Mouse (Mus musculus): ENCODE measurements around the gene Rgs7. TPM values are rescaled to one million over a fixed set of nuclear protein-coding genes. Genes with fewer than 3 reads are reported as not detected.

The Rgs7 gene
- polyA plus RNA-seq, 1 experiment from 2014 or later, result 9.2 TPM

- no peak overlapping the region for H3K27ac ChIP-seq
- H3K27me3 ChIP-seq, result no peaks in the 10 kb centered on the region
- H3K4me3 ChIP-seq, result no peak overlapping the region
- H3K36me3 ChIP-seq (ENCODE audit: poor library complexity, severe bottlenecking), result no peaks in the 10 kb centered on the region
- 74% methylated on average over 4 of the region's 4 CpGs for WGBS
- H3K9ac ChIP-seq, result no peak overlapping the region
- peak; percentile 51; the same call in 1 of the 2 replicates for ATAC-seq
- H3K4me2 ChIP-seq, result no peak overlapping the region
- no peaks in the 10 kb centered on the region for H3K9me3 ChIP-seq (replicated peaks)
- no peaks in the 10 kb centered on the region for H3K4me1 ChIP-seq
Measured at GRCm38 (mm10) chr1:175118904-175119555, 373.3 kb downstream of the Rgs7 start.

- Histone ChIP-seq H3K4me3 (no peak overlapping the region), H3K9ac (no peak overlapping the region), H3K4me1 (peaks cover 10% of the 10 kb centered on the region), H3K4me2 (no peak overlapping the region), H3K27me3 (no peaks in the 10 kb centered on the region), H3K36me3 (ENCODE audit: poor library complexity, severe bottlenecking) (no peaks in the 10 kb centered on the region), H3K27ac (no peak overlapping the region), H3K9me3 (replicated peaks) (no peaks in the 10 kb centered on the region)
- WGBS, result 87% methylated on average over 1 of the region's 1 CpGs
- no peak for ATAC-seq
Measured at GRCm38 (mm10) chr1:175108270-175108860, 383.9 kb downstream of the Rgs7 start.

DNA sequence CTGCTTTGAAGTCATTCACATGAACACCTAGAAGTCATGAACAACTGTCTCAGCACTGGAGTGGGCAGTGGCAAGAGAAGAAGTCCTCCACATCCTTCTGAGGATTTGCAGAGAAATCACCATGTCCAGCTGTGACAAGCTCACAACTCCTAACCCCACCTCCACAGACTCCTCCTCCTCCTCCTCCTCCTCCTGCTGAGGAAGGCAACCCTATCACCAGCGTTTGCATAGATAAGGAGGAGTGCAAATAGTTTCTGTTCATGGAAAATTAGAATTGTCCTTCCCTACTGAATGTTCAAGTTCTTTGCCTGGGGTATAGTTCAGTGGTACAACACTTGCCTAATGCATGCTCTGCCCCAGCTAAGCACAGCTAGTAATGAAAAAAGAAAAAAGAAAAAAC lies 386.0 kb downstream of the Rgs7 start:
- Histone ChIP-seq H3K36me3 (ENCODE audit: poor library complexity, severe bottlenecking) (no peaks in the 10 kb centered on the region), H3K4me3 (no peak overlapping the region), H3K9ac (no peak overlapping the region), H3K27ac (no peak overlapping the region), H3K4me2 (no peak overlapping the region), H3K4me1 (peaks cover 10% of the 10 kb centered on the region), H3K27me3 (no peaks in the 10 kb centered on the region), H3K9me3 (replicated peaks) (no peaks in the 10 kb centered on the region)
- WGBS, result 29% methylated on average over 1 of the region's 1 CpGs
- no peak for ATAC-seq

DNA sequence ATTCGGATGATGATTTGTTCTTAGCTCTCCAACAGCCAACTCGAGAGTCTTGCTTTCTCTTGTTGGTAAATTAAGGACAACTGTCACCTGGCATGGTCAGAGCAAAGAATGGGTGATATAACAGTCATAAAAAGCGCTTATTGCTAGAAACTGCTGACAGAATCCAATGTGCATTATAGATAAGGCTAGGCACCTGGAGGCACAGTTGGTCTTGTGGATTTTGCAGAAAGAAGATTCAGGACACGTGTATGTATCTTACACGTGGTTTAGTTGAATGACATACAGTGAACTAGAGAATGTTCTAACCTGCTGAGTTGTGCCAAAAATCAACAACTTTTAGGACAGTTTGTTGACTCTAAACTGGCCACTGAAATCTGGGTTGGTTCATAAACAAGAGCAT lies 386.9 kb downstream of the Rgs7 start:
- H3K4me3 ChIP-seq, result no peak overlapping the region
- no peaks in the 10 kb centered on the region for H3K27me3 ChIP-seq
- WGBS, result 86% methylated on average over 5 of the region's 5 CpGs
- H3K9me3 ChIP-seq (replicated peaks), result no peaks in the 10 kb centered on the region
- H3K27ac ChIP-seq, result no peak overlapping the region
- no peaks in the 10 kb centered on the region for H3K36me3 ChIP-seq (ENCODE audit: poor library complexity, severe bottlenecking)
- ATAC-seq, result no peak
- no peak overlapping the region for H3K4me2 ChIP-seq
- no peak overlapping the region for H3K9ac ChIP-seq
- H3K4me1 ChIP-seq, result peaks cover 10% of the 10 kb centered on the region

DNA sequence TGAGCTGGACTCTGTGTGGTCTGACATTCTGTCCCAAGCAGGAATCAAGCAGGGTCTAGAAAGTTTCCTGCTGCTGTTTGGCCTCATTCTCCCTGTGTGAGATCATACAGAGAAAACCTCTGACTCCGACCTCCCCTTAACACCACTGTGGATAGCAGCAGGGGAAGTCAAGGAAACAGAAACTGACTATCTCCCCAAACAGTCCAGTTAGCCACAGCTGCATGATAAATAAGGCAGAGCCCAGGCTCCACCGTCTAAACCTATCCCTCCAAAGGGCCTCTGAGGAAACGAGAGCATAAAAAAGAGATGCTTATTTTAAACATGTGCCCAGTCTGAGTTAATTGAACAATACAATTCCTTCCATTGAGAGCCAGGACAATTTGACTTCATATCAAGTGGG lies 395.3 kb downstream of the Rgs7 start:
- 42% methylated on average over 3 of the region's 3 CpGs for WGBS
- Histone ChIP-seq H3K9me3 (replicated peaks) (no peaks in the 10 kb centered on the region), H3K27ac (no peak overlapping the region), H3K9ac (no peak overlapping the region), H3K4me2 (no peak overlapping the region), H3K4me3 (no peak overlapping the region), H3K36me3 (ENCODE audit: poor library complexity, severe bottlenecking) (no peaks in the 10 kb centered on the region), H3K27me3 (no peaks in the 10 kb centered on the region), H3K4me1 (no peaks in the 10 kb centered on the region)
- no peak for ATAC-seq

DNA sequence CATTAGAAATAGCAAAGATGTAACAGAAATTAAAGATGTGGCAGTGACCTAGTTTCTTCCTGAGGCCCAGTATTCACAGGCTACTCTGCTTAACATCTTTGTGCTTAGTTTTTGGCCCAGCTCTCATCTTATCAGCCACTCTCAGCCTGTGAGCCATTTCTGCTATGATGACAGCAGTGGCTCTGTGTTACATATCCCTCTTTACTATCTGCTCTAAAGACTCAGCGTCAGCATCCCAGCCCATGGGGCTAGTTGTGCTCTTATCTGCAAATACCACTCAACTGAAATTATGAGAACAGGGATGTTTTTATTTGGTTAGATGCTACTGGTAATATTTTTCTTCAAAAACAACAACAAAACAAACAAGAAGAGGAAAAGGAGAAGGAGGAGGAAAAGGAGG lies 410.2 kb downstream of the Rgs7 start:
- H3K27me3 ChIP-seq, result no peaks in the 10 kb centered on the region
- no peaks in the 10 kb centered on the region for H3K4me1 ChIP-seq
- H3K9me3 ChIP-seq (replicated peaks), result no peaks in the 10 kb centered on the region
- no peak overlapping the region for H3K9ac ChIP-seq
- H3K36me3 ChIP-seq (ENCODE audit: poor library complexity, severe bottlenecking), result no peaks in the 10 kb centered on the region
- WGBS, result 88% methylated on average over 1 of the region's 1 CpGs
- no peak overlapping the region for H3K4me3 ChIP-seq
- no peak overlapping the region for H3K4me2 ChIP-seq
- no peak for ATAC-seq
- H3K27ac ChIP-seq, result no peak overlapping the region

DNA sequence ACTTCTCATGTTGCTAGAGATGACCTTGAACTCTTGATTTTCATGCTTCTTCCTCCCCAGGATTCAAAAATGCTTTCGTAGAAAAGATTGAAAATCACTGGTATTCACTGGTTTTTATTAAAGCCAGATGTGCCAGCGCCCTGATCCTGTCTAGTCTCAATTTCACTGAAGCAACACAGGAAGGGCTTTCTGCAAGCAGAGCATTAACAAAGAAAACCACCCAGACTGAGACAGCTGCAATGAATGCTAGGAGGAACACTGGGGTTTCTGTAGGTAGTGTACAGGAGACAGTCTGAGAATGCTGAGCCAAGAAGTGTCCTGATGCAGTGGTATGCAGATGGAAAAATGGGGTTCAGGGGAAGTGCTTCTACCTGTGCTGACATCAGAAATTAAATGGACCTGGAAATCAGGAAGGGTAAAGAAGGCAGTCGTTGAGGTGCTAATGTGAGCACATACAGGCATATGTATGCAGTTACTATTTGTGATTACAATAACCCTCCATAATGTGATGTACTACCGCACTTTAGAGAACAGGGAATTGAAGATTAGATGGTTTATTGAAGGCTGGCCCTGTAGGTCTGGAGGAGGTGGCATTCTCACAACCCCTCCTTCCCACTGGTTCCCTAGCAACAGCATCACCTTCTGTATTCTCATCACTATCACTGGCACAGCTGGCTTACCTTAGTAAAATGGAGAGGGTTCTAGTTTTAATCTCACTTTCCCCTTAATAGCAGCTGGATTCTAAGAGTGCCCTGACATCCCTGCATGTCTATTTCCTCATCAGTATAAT lies 412.3 kb downstream of the Rgs7 start:
- Histone ChIP-seq H3K9me3 (replicated peaks) (no peaks in the 10 kb centered on the region), H3K36me3 (ENCODE audit: poor library complexity, severe bottlenecking) (no peaks in the 10 kb centered on the region), H3K4me2 (no peak overlapping the region), H3K27me3 (no peaks in the 10 kb centered on the region), H3K27ac (no peak overlapping the region), H3K4me1 (no peaks in the 10 kb centered on the region), H3K9ac (no peak overlapping the region), H3K4me3 (no peak overlapping the region)
- 0 out of 2 replicates have a peak, but pooled peaks have one; percentile 36 for ATAC-seq
- 90% methylated on average over 4 of the region's 4 CpGs for WGBS

- Histone ChIP-seq H3K36me3 (ENCODE audit: poor library complexity, severe bottlenecking) (no peaks in the 10 kb centered on the region), H3K9me3 (replicated peaks) (no peaks in the 10 kb centered on the region), H3K27me3 (no peaks in the 10 kb centered on the region), H3K4me3 (no peak overlapping the region), H3K4me1 (no peaks in the 10 kb centered on the region), H3K9ac (no peak overlapping the region), H3K4me2 (no peak overlapping the region), H3K27ac (no peak overlapping the region)
- no peak for ATAC-seq
- WGBS, result 93% methylated on average over 1 of the region's 1 CpGs
Measured at GRCm38 (mm10) chr1:175073500-175074232, 418.6 kb downstream of the Rgs7 start.

- no peaks in the 10 kb centered on the region for H3K4me1 ChIP-seq
- no peaks in the 10 kb centered on the region for H3K36me3 ChIP-seq (ENCODE audit: poor library complexity, severe bottlenecking)
- no peak for ATAC-seq
- H3K27ac ChIP-seq, result no peak overlapping the region
- no peaks in the 10 kb centered on the region for H3K9me3 ChIP-seq (replicated peaks)
- 74% methylated on average over 4 of the region's 4 CpGs for WGBS
- no peak overlapping the region for H3K4me3 ChIP-seq
- H3K27me3 ChIP-seq, result no peaks in the 10 kb centered on the region
- no peak overlapping the region for H3K4me2 ChIP-seq
- no peak overlapping the region for H3K9ac ChIP-seq
Measured at GRCm38 (mm10) chr1:175069758-175070290, 422.5 kb downstream of the Rgs7 start.

DNA sequence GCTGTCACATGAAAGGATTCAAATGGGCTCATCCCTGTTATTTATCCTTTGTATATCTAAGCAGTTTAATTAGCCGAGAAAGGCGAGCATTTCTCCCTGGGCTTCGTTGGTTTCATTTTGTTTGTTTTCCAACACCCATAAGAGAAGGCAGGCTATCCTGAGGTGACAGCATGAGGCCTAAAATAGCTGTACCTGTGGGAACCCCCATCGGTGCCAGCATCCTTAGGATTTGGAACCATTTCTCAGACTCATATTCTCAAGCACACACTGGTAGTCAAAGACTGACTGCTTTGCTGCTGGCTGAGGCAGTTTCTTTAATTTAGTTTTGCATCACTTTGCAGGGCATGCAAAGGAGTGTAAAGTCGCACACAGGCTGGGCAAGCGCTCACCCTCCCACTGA lies 443.2 kb downstream of the Rgs7 start:
- Histone ChIP-seq H3K9me3 (replicated peaks) (no peaks in the 10 kb centered on the region), H3K4me2 (no peak overlapping the region), H3K27ac (no peak overlapping the region), H3K27me3 (no peaks in the 10 kb centered on the region), H3K4me3 (no peak overlapping the region), H3K36me3 (ENCODE audit: poor library complexity, severe bottlenecking) (no peaks in the 10 kb centered on the region), H3K4me1 (no peaks in the 10 kb centered on the region), H3K9ac (no peak overlapping the region)
- no peak for ATAC-seq
- WGBS, result 89% methylated on average over 6 of the region's 6 CpGs

DNA sequence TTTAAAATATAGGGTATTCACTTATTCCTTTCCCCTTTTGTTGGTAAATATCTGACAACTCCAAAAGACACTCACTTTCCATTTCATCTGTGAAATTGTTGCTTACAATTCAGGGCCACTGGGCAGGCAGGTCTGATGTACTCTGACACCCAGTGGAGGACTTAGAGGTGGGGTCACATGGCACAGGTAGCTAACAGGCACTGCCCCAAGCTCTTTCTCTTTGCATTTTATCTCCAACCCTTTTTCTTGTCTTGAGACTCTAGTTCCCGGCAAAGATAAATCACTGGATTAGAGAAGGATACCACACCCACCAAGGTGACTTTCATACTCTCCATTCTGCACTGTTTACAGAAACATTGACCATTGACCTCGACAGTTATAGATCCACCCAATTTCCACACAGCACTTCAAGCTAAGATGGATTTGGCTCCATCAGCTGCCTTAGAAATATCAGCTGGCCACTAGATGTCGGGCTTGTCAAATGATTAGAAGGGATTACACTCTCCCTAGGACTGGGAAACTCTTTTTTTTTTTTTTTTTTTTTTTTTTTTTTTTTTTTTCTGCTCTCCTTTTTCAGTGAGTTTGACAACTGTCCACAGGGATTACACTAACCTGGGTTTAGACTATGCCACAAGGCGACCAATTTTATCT lies 451.0 kb downstream of the Rgs7 start:
- no peaks in the 10 kb centered on the region for H3K27me3 ChIP-seq
- H3K9me3 ChIP-seq (replicated peaks), result no peaks in the 10 kb centered on the region
- peak; percentile 86 for ATAC-seq
- H3K27ac ChIP-seq, result no peak overlapping the region
- no peak overlapping the region for H3K9ac ChIP-seq
- no peak overlapping the region for H3K4me2 ChIP-seq
- H3K36me3 ChIP-seq (ENCODE audit: poor library complexity, severe bottlenecking), result no peaks in the 10 kb centered on the region
- 64% methylated on average over 4 of the region's 4 CpGs for WGBS
- H3K4me3 ChIP-seq, result no peak overlapping the region
- no peaks in the 10 kb centered on the region for H3K4me1 ChIP-seq
